Mouse (Mus musculus): Measurements from ENCODE around the gene Slc18a2. TPM values are rescaled to one million over a fixed set of nuclear protein-coding genes. Genes with fewer than 3 reads are reported as not detected.

Gene Slc18a2
- polyA plus RNA-seq (2014; fragmentation: Illumina TruSeq; extraction: RNeasy Lipid Tissue Mini Kit (QIAGEN cat#74804); ENCODE audit: low read depth, low replicate concordance), result 0.21 TPM

DNA sequence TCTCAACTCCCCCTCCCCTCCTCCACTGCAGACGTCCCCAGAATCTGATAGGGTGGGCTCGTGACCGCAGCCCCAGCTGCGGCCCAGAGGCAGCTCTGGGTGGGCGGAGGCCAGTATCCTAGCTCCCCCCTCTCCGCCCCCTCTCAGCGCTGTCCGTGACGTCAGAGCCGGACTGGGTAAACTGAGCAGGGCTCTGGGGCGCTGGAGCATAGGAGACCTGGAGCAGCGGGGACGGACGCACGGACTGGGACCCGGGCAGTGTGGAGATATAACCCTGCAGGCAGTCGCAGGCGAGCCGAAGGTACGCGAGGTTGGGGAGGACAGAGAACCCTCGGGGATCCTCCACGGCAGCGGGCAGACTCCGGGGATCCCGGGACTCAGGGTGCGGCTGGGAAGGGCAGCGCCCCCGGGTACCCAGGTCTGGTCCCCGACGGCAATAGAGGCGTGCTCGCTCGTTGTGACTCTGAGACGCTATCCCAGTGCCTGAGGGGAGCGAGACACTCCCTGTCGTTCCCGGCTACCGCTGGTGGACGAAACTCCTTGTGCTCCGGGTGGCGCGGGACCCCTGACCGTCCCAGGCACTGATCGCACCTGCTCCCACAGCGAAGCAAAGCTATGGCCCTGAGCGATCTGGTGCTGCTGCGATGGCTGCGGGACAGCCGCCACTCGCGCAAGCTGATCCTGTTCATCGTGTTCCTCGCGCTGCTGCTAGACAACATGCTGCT, at the start of gene Slc18a2:
Slc18a2 (plus strand) TSS at position 179 of the 725 bp plus-strand sequence.

DNA sequence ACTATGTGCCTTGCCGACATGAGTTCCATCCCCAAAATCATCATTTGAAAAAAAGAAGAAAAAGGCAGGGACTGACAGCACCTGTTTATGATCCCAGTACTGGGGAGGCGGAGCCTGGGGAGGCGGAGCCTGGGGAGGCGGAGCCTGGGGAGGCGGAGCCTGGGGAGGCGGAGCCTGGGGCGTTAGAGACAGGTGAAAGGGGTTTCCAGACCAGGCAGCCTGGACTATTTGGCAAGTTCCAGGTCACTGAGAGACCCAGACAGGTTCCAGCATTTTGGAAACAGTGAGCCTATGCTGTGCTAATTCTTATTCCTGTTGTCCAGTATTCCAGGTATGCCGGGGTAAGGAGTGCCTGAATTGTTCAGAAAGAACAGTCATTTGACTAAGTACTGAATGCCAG, 41.7 kb upstream of the Slc18a2 start, which contains the start of gene Kcnk18:
Kcnk18 (plus strand) TSS at position 224 of the 400 bp plus-strand sequence.

DNA sequence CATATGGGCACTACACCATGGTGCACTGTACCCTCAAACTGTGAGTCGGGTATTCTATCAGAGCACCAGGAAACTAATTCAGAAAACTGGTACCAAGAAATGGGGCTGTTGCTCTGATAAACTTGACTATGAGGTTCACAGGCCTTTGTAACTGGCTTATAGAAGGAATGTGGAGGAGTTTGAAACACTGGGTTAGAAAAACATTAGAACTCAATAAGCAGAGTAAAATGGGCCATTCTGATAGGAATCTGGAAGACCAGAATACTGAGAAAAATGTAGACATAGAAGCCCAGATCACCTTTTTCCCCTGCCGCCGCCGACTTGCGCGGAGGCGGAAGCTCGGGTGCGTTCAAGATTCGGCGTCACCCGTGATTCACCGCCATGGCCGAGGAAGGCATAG, 61.3 kb downstream of the Slc18a2 start, which contains the start of gene Rps12-ps3:
Rps12-ps3 (plus strand) TSS at position 301 of the 400 bp plus-strand sequence.

Other genes with a start within 250 kb of the Slc18a2 start
- 20.0 TPM for gene Shtn1, start 184.8 kb upstream of the Slc18a2 start, polyA plus RNA-seq (2014; fragmentation: Illumina TruSeq; extraction: RNeasy Lipid Tissue Mini Kit (QIAGEN cat#74804); ENCODE audit: low read depth, low replicate concordance)
- gene Vax1, start 90.8 kb upstream of the Slc18a2 start, polyA plus RNA-seq (2014; fragmentation: Illumina TruSeq; extraction: RNeasy Lipid Tissue Mini Kit (QIAGEN cat#74804); ENCODE audit: low read depth, low replicate concordance), result not detected
- gene Kcnk18, start 41.7 kb upstream of the Slc18a2 start, polyA plus RNA-seq (2014; fragmentation: Illumina TruSeq; extraction: RNeasy Lipid Tissue Mini Kit (QIAGEN cat#74804); ENCODE audit: low read depth, low replicate concordance), result not detected
- 0.62 TPM for gene Rps12-ps3, start 61.4 kb downstream of the Slc18a2 start, polyA plus RNA-seq (2014; fragmentation: Illumina TruSeq; extraction: RNeasy Lipid Tissue Mini Kit (QIAGEN cat#74804); ENCODE audit: low read depth, low replicate concordance)
- 209 TPM for gene Pdzd8, start 84.9 kb downstream of the Slc18a2 start, polyA plus RNA-seq (2014; fragmentation: Illumina TruSeq; extraction: RNeasy Lipid Tissue Mini Kit (QIAGEN cat#74804); ENCODE audit: low read depth, low replicate concordance)
- gene Emx2, start 197.5 kb downstream of the Slc18a2 start, polyA plus RNA-seq (2014; fragmentation: Illumina TruSeq; extraction: RNeasy Lipid Tissue Mini Kit (QIAGEN cat#74804); ENCODE audit: low read depth, low replicate concordance), result 33.9 TPM